8 mouse cellular contexts compared by ENCODE assay signal in the genomic region with DNA sequence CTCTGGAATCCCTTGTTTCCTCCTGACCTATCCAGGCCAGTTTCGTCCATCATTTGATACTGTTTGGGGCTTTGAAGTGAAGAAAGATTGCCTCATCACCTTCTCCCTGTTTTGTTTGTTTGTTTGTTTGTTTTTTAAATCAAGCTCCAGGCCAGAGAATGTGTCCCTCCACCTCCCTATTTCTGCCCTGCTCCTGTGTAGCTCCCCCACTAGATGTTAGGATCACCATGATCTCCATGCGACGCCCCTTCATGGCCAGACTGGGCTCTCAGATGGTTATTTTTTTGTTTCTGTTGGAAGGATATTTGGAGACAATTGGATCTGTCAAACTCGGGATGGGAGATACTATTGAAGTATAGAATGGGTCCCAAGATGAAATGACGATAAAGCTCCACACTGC. TPM values are rescaled to one million over a fixed set of nuclear protein-coding genes. Genes with fewer than 3 reads are reported as not detected.
A peak's percentile ranks its signal among the peaks of the same experiment; 100 is the strongest.
DNase-seq lines count a peak whose midpoint lies in the region; ATAC-seq and TF ChIP-seq lines count a peak whose summit lies in the region.

TSS of gene Metrnl (plus strand) at position 301 of the 400 bp plus-strand sequence.

- H3K9me3 ChIP-seq in G1E (replicated peaks) = no peaks in the 10 kb centered on the region
- H3K9me3 ChIP-seq in limb, embryonic 10.5 days (replicated peaks) = no peaks in the 10 kb centered on the region

- ATAC-seq in G1E (ENCODE audit: extremely low read depth, insufficient number of reproducible peaks, low FRiP score, poor library complexity, severe bottlenecking) = no peak

- H3K4me1 ChIP-seq in G1E (ENCODE audit: insufficient read depth, low read depth, low read length) = peaks cover 9% of the 10 kb centered on the region
- peaks cover 32% of the 10 kb centered on the region for H3K4me1 ChIP-seq in limb, embryonic 10.5 days
- peaks cover 25% of the 10 kb centered on the region for H3K4me1 ChIP-seq in olfactory bulb, adult 2 months (ENCODE audit: control insufficient read depth, insufficient read depth, low read length)

- no peak for TF ChIP-seq POLR2A in olfactory bulb, adult 2 months (IDR thresholded peaks at IDR 0.05; ENCODE audit: insufficient read depth, low read depth, low read length)

- peak within 1 kb of the TSS; percentile 76 for H3K27ac ChIP-seq in limb, embryonic 10.5 days
- no peak within 1 kb of the TSS for H3K27ac ChIP-seq in olfactory bulb, adult 2 months (ENCODE audit: insufficient read depth, low read depth, low read length)

- H3K4me3 ChIP-seq in G1E (ENCODE audit: low read depth, low read length) = peak within 1 kb of the TSS; percentile 54; the same call in 1 of the 2 replicates
- H3K4me3 ChIP-seq in limb, embryonic 10.5 days = peak within 1 kb of the TSS; percentile 74
- peak within 1 kb of the TSS; percentile 57 for H3K4me3 ChIP-seq in olfactory bulb, adult 2 months (ENCODE audit: insufficient read depth, low read depth, low read length)

- H3K27me3 ChIP-seq in G1E (ENCODE audit: insufficient read depth, low read length) = peaks cover 22% of the 10 kb centered on the region
- peaks cover 55% of the 10 kb centered on the region for H3K27me3 ChIP-seq in limb, embryonic 10.5 days (ENCODE audit: low read depth, poor library complexity, severe bottlenecking)

- DNase-seq in heart, adult 18-20 months = no peak
- DNase-seq in heart, adult 9 months (ENCODE audit: low spot score in 2 of 2) = no peak
- no peak for DNase-seq in G1E (ENCODE audit: low spot score)
- no peak for DNase-seq in gonadal fat pad, adult 2 months (ENCODE audit: low read depth)
- no peak for DNase-seq in limb, embryonic 10.5 days (ENCODE audit: low spot score)
- no peak for DNase-seq in right cerebral cortex, postnatal 25 days
- no peak for DNase-seq in right cerebral cortex, postnatal 14 days

- H3K36me3 ChIP-seq in G1E (replicated peaks) = no peaks in the 10 kb centered on the region
- H3K36me3 ChIP-seq in limb, embryonic 10.5 days = no peaks in the 10 kb centered on the region

- 83% methylated on average over 5 of the region's 5 CpGs for WGBS in limb, embryonic 10.5 days
- WGBS in olfactory bulb, adult 2 months = 94% methylated on average over 5 of the region's 5 CpGs

- TF ChIP-seq CTCF in G1E (IDR thresholded peaks at IDR 0.05; ENCODE audit: low read depth, low read length) = no peak
- TF ChIP-seq CTCF in olfactory bulb, adult 2 months (IDR thresholded peaks at IDR 0.05; ENCODE audit: insufficient read depth, low read depth, low read length) = no peak

RNA-seq across cellular contexts. Expression of gene Metrnl, which starts in this region (rescaled TPM):
- 10 to 100 TPM; 14.9 to 19.8 TPM for total RNA-seq in heart, adult 18-20 months (2021)
- total RNA-seq in G1E (2014; fragmentation: Nextera tagmentation) (not detected in 2 replicates), G1E (2017) (not detected in 2 replicates)
- polyA plus RNA-seq in G1E (2012) = not detected in 2 replicates
- polyA plus RNA-seq in gonadal fat pad, adult 2 months (2012; rRNA removed) = 45.3 and 49.0 TPM in 2 replicates
- 2.4 and 3.9 TPM in 2 replicates for polyA plus RNA-seq in limb, embryonic 10.5 days (2016; fragmentation: Nextera tagmentation; extraction: Ambion mirVana)
- polyA plus RNA-seq in olfactory bulb, adult 2 months (2012; ENCODE audit: insufficient read depth, insufficient read length, low replicate concordance, missing spikeins) = not detected in 2 replicates

Comparison
In these comparisons a context has a peak if more than half of its experiments do, and no peak if none do; other contexts are left out.
1. RNA of gene Metrnl (total RNA-seq): 14.9 to 19.8 TPM in heart, adult 18-20 months; not detected in G1E; every median in the first group is over 10 times any median in the second.
2. Peak in every context shown above with its lines, with median percentiles within 50 percentile points of each other: H3K4me3 ChIP-seq.